Mouse (Mus musculus) hindbrain, postnatal 0 days (tissue): ENCODE results near the gene Zdhhc1. TPM values are rescaled to one million over a fixed set of nuclear protein-coding genes. Genes with fewer than 3 reads are reported as not detected.

Source experiments
- ATAC-seq: fragments of 200-750 bp; cut with Nextera tagmentation; 2 replicates; pipeline ENCODE4 v1.8.0; 2017; ENCODE audit warnings: mild to moderate bottlenecking, moderate TSS enrichment, moderate library complexity
- DNase-seq: peaks from one replicate; pipeline ENCODE4 v3.0.0-alpha.2; 2015; ENCODE audit warnings: low spot score
- H3K27ac ChIP-seq: fragments of 300-500 bp; sonication (generic); 2 replicates; pipeline ENCODE4 v1.5.1; 2014; ENCODE audit warnings: mild to moderate bottlenecking
- H3K27me3 ChIP-seq: fragments of 300-500 bp; sonication (generic); 2 replicates; pipeline ENCODE4 v1.6.1; 2014; ENCODE audit warnings: low read length, mixed read lengths; ENCODE audit not compliant: insufficient read depth
- H3K36me3 ChIP-seq: fragments of 300-500 bp; sonication (generic); 2 replicates; pipeline ENCODE4 v1.6.1; 2014; ENCODE audit warnings: low read length, mixed read lengths; ENCODE audit not compliant: insufficient read depth
- H3K4me1 ChIP-seq: fragments of 300-500 bp; sonication (generic); 2 replicates; pipeline ENCODE4 v1.6.1; 2014; ENCODE audit warnings: antibody characterized with exemption, low read length, mixed read lengths; ENCODE audit not compliant: insufficient read depth
- H3K4me2 ChIP-seq: fragments of 300-500 bp; sonication (generic); 2 replicates; pipeline ENCODE4 v1.6.1; 2014; ENCODE audit warnings: low read depth, mild to moderate bottlenecking, low read length, moderate library complexity, mixed read lengths
- H3K4me3 ChIP-seq: fragments of 300-500 bp; sonication (generic); 2 replicates; pipeline ENCODE4 v1.5.1; 2014; ENCODE audit warnings: low read length
- H3K9ac ChIP-seq: fragments of 300-500 bp; sonication (generic); replicated peaks from 2 replicates; pipeline ENCODE4 v1.6.1; 2014; ENCODE audit warnings: mild to moderate bottlenecking, low read length, moderate library complexity, mixed read lengths
- H3K9me3 ChIP-seq: fragments of 300-500 bp; sonication (generic); 2 replicates; pipeline ENCODE4 v1.6.1; 2016; ENCODE audit warnings: low read length, mixed read lengths
- CTCF ChIP-seq: IDR thresholded peaks from 2 replicates; pipeline ENCODE4 v1.5.1; 2016; ENCODE audit warnings: antibody characterized with exemption, control low read depth, low read depth
- WGBS: fragments of 180-500 bp; shearing (Covaris S2); extraction: QIAGEN DNeasy Blood & Tissue Kit; methylation state at CpG from one replicate; pipeline ENCODE4 v1.1.7; 2014; 5-methylcytosine and 5-hydroxymethylcytosine counted together
- polyA plus RNA-seq: library from polyadenylated mRNA; unstranded; fragments of >200 nt; fragmentation: Nextera tagmentation; extraction: Ambion mirVana; gene quantifications from 2 replicates; pipeline ENCODE4 v1.2.1, GENCODE M21; 2015
- total RNA-seq: library from RNA; depleted of rRNA; stranded (reverse); fragments of >200 nt; gene quantifications from 2 replicates; pipeline ENCODE4 v1.2.3, GENCODE M21; 2014

Gene Zdhhc1
- total and polyA plus RNA-seq, 2 experiments from 2014 or later: 31.3 to 54.2 TPM

DNA sequence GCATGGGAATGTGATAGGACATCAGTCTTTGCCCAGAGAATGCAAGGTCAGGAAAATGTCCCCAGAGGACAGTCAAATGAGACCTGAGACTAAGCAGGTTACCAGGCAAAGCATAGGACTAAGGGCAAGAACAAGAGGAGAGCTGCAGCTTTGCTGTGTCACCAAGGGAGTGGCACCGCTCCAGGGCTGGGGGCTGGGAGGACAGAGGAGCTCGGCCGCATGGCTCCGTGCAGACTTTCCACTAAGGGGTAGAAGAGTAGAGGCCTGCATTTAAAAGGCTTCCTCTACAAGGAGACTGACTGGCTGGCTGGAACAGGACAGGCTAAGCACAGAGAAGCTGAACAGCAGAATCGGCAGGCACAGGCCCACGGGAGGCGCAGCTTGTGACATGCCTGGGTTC is 32.1 kb downstream of the Zdhhc1 start:
- peaks cover 24% of the 10 kb centered on the region for H3K4me1 ChIP-seq
- ATAC-seq (no peak), DNase-seq (no peak)
- H3K9ac ChIP-seq: no peak overlapping the region; the same call in 1 of the 2 replicates
- no peaks in the 10 kb centered on the region for H3K9me3 ChIP-seq
- 0 out of 2 replicates have a peak overlapping the region, but pooled peaks have one; percentile 7 for H3K27ac ChIP-seq
- no peaks in the 10 kb centered on the region for H3K27me3 ChIP-seq
- H3K36me3 ChIP-seq: no peaks in the 10 kb centered on the region
- H3K4me3 ChIP-seq: no peak overlapping the region
- H3K4me2 ChIP-seq: no peak overlapping the region
- TF ChIP-seq CTCF: no peak
- WGBS: 49% methylated on average over 7 of the region's 7 CpGs

DNA sequence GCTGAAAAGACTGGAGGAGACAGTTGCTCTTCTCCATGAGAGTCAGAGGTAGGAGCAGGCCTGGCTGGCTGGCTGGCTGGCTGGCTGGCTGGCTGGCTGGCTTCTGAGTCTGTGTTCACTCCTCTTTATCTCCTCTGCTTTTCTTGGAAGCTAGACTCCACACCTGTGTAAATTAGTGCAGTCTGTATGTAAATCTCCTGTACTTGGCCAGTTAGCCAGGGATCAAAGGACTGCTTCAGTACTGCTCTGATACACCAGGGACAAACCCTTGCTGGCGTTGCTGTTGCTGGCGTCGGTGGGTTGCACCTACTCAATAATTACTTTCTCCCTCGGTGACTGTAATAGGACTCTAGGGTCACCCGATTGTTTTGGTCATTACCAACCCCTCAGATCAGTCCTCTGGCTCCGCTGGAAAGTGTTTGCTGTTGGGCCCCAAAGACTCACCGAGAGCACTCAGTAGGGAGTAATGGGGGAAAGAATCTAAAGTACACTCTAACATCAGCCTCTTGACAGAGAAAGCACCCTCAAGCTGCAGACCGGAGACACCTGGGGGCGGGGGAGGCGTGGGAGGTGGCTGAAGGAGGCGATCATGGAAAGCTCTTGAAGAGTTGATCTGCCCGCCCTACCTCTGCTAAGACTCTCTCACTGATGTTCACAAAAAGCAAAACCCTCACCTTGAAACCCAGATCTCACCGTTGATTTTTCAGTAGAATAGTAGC is 35.5 kb downstream of the Zdhhc1 start:
- 79% methylated on average over 13 of the region's 13 CpGs for WGBS
- no peak overlapping the region for H3K4me3 ChIP-seq
- ATAC-seq: no peak
- no peaks in the 10 kb centered on the region for H3K27me3 ChIP-seq
- no peak overlapping the region for H3K27ac ChIP-seq
- no peak overlapping the region for H3K9ac ChIP-seq
- H3K4me2 ChIP-seq: no peak overlapping the region
- DNase-seq: no peak
- peaks cover 10% of the 10 kb centered on the region; the same call in 1 of the 2 replicates for H3K4me1 ChIP-seq
- no peak for TF ChIP-seq CTCF
- no peaks in the 10 kb centered on the region for H3K36me3 ChIP-seq
- H3K9me3 ChIP-seq: no peaks in the 10 kb centered on the region

DNA sequence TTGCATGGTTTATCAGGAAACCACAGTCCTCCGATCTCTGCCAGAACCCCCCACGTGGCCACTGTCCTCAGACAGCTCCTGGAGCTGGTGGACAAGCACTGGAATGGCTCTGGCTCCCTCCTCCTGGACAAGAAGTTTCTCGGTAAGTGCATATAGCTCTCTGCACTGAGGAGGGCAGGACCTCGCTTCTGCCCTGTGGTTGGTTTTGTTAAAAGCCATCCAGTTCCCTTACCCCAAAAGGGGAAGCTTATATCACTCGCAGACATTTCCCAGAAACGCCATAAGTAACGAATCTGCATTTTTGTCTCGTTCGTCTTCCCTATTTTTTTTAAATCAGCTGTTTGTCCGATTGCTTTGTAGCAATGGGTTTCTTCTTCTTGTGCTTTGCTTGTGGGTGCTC is 41.5 kb downstream of the Zdhhc1 start:
- Histone ChIP-seq H3K4me3 (no peak overlapping the region), H3K36me3 (no peaks in the 10 kb centered on the region), H3K9ac (no peak overlapping the region), H3K9me3 (no peaks in the 10 kb centered on the region), H3K4me2 (no peak overlapping the region), H3K27ac (no peak overlapping the region), H3K4me1 (0 out of 2 replicates have a peak, but pooled peaks cover 3% of the 10 kb centered on the region), H3K27me3 (no peaks in the 10 kb centered on the region)
- ATAC-seq (no peak), DNase-seq (no peak)
- TF ChIP-seq CTCF: no peak
- WGBS: 57% methylated on average over 10 of the region's 10 CpGs

DNA sequence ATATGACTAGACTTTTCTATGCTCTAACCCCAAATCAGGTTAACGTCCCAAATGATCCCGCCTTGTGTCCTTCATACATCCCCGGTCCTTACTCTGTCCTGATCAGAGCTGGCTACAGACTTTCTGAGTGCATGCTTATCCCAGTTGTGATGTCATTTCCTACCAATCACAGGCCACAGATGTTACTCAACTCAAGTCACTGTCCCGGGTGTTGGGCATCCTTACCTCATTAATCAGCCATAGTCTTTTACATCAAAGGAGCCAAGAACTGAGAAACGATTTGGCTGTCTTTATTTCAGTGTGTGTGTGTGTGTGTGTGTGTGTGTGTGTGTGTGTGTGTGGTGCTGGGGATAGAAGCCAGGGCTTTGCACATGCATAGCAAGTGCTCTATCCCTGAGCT is 42.6 kb downstream of the Zdhhc1 start:
- Histone ChIP-seq H3K9ac (no peak overlapping the region), H3K4me2 (no peak overlapping the region), H3K4me3 (no peak overlapping the region), H3K36me3 (no peaks in the 10 kb centered on the region), H3K27me3 (no peaks in the 10 kb centered on the region), H3K9me3 (no peaks in the 10 kb centered on the region), H3K4me1 (0 out of 2 replicates have a peak, but pooled peaks cover 3% of the 10 kb centered on the region), H3K27ac (no peak overlapping the region)
- 59% methylated on average over 5 of the region's 5 CpGs for WGBS
- no peak for ATAC-seq
- no peak for DNase-seq
- TF ChIP-seq CTCF: no peak

DNA sequence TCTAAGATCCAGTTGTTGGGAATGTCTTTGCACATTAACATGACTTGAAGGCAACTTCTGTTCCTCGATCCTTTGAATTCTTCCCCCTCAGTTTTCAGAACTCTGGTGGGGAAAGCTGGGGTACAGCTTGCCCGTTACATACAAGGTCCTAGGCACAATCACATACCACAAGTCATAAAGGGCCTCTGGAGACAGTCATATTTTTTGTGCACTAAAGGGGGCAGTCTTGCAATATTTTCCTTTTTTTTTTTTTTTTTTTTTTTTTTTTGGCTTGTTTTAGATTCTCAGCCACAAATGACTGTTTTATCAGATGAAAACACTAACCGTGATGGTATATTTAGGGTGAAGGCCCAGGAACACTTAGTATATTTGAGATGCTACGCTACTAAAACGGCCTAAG is 43.4 kb downstream of the Zdhhc1 start:
- no peak for DNase-seq
- Histone ChIP-seq H3K9me3 (no peaks in the 10 kb centered on the region), H3K4me3 (no peak overlapping the region), H3K36me3 (no peaks in the 10 kb centered on the region), H3K4me2 (no peak overlapping the region), H3K27ac (no peak overlapping the region), H3K4me1 (0 out of 2 replicates have a peak, but pooled peaks cover 3% of the 10 kb centered on the region), H3K9ac (no peak overlapping the region), H3K27me3 (no peaks in the 10 kb centered on the region)
- ATAC-seq: no peak
- peak; percentile 43 for TF ChIP-seq CTCF
- WGBS: 76% methylated on average over 5 of the region's 5 CpGs

DNA sequence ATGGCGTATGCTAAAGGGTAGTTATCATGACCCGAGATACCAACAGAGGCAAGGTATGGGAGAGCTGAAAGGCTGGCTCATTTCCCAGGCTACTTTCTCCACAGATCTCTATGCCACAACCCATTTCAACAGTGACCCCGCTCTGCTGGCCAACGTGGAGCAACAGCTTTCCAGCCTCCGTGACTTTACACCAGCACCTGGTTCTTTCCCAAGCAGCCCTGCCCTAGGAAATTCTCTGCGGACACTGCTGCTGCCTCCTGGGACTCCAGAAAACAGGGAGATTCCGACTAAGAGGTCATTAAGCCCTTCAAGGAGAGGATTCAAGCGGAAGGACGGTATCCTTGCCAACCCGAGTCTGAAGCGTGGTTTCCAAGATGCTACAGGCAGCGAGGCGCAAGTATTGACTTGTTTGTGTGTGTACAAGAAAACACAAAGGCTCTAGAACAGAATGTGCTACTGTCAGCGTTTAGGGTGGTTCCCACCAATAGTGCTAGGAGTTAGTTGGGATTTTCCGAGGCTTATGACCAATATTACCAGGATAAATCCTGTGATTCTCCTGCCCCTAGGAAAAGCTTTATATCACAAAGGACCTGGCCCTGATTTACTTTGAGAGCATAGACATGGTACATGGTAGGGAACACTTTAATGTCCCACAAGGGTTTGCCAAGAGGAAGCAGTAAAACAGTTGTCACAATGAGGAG is 44.6 kb downstream of the Zdhhc1 start:
- WGBS: 35% methylated on average over 15 of the region's 15 CpGs
- ATAC-seq: no peak
- no peaks in the 10 kb centered on the region for H3K27me3 ChIP-seq

More for the DNA sequence above, 44.6 kb downstream of the Zdhhc1 start:
- Histone ChIP-seq H3K9me3 (no peaks in the 10 kb centered on the region), H3K4me3 (no peak overlapping the region), H3K4me2 (no peak overlapping the region), H3K36me3 (no peaks in the 10 kb centered on the region), H3K9ac (no peak overlapping the region), H3K4me1 (0 out of 2 replicates have a peak, but pooled peaks cover 3% of the 10 kb centered on the region), H3K27ac (no peak overlapping the region)
- no peak for TF ChIP-seq CTCF
- no peak for DNase-seq
